Mouse (Mus musculus): Measurements from ENCODE around the gene Slc25a21.

- no peak for TF ChIP-seq CTCF (IDR thresholded peaks at IDR 0.05; ENCODE audit: extremely low read depth, insufficient read length, insufficient replicate concordance, low read depth, low read length)
- TF ChIP-seq POLR2A (IDR thresholded peaks at IDR 0.05; ENCODE audit: low read depth, low read length): no peak
Observed at GRCm38 (mm10) chr12:56717971-56718706, 479.1 kb downstream of the Slc25a21 start.
